Mouse (Mus musculus): Measurements from ENCODE around the gene Stox2. TPM values are rescaled to one million over a fixed set of nuclear protein-coding genes. Genes with fewer than 3 reads are reported as not detected.

Stox2 gene
- polyA plus RNA-seq, 1 experiment from 2014 or later: 35.7 TPM

DNA sequence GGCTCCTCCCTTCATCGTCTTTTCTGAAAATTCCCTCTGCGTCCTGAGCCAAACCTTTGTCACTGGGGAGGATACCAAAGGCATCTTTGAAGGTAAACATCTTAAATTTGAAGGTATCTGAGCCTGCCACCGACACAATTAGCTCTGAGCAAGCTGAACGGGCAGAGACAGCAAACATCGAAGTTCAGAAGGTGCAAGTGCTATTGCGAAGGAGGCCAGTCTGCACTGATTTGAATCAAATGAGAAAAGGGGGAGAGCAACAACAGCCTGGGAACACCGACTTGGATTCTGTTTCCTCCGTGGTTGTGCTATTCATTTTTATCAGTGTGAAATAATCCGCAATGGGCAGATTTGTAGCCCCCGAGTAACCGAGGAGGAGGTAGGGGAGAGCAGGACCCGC lies 202.5 kb downstream of the Stox2 start:
- H3K9me3 ChIP-seq: no peaks in the 10 kb centered on the region
- no peak overlapping the region for H3K4me3 ChIP-seq
- H3K36me3 ChIP-seq: no peaks in the 10 kb centered on the region
- WGBS: 46% methylated on average over 12 of the region's 12 CpGs
- no peaks in the 10 kb centered on the region for H3K27me3 ChIP-seq (replicated peaks)
- peaks cover 56% of the 10 kb centered on the region for H3K4me1 ChIP-seq
- no peak overlapping the region for H3K9ac ChIP-seq
- peak overlapping the region; percentile 64 for H3K27ac ChIP-seq
- H3K4me2 ChIP-seq (replicated peaks): peak overlapping the region; percentile 54
- no peak for ATAC-seq (ENCODE audit: low FRiP score, low read depth)

DNA sequence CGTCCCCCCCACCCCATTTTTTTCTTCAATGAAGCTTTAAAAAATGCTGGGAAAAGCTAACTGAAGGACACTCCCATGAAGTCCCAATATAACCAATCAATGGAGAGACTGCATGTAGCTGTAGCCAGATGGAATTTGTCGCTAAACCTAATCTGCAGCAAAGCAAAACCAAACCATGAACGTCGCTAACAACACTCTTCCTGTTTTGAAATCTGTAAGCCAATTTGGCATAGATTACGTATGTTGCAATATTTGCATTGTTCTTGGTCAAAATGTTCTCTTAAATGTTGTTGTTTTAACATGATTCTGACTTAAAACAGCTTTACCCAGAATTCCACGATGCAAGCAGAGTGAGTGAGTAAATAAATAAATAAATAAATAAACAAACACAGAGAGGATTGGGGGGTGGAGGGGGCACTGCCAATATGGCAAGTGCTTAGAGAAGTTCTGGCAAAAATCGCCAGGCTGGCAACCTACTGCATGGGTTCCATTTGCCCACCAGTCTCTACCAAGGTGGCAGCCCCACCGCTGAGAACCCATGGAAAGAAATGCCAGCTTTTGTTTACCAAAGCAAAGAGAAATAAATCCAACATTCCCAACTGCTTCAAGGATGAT lies 203.0 kb downstream of the Stox2 start:
- 28% methylated on average over 8 of the region's 8 CpGs for WGBS
- H3K4me3 ChIP-seq: no peak overlapping the region
- H3K4me1 ChIP-seq: peaks cover 53% of the 10 kb centered on the region

DNA sequence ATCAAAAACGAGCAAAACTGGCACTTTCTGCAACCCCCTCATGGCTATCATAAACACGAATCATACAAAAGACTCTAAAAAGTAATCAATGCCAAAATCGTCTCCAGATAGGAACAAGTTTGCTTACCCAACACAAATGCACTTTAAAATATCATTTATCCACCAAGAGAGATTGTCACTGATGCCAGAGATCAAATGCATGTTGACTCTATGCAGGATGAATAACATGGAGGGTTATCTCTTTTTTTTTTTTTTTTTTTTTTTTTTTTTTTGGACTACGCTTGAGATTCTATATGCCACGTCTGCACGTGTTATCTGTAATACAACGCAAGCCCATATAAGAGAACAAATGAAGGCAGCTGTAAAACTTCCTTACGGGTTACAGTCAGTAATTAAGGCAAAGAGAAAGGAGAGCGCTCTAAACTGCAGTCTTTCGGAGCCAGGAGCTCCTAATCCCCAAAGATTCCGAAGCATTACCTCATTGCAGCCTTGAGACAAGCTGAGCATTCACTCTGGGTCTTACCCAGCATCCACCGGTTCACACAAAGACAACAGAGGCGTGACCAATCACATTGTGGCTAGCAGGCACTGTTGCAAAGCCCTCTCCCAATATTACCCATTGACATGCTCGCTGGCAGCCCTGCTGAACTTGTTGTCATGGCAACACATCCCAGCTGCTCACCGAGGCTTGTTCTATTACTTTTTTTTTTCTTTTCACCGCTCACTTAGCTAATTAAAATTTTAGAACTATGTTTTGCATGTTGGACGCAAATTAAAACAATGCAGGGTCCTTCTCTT lies 203.8 kb downstream of the Stox2 start:
- Histone ChIP-seq H3K9me3 (no peaks in the 10 kb centered on the region), H3K4me2 (replicated peaks) (peak overlapping the region; percentile 54), H3K4me3 (peak overlapping the region; percentile 12; the same call in 1 of the 2 replicates), H3K27me3 (replicated peaks) (no peaks in the 10 kb centered on the region), H3K36me3 (no peaks in the 10 kb centered on the region), H3K4me1 (peaks cover 53% of the 10 kb centered on the region), H3K27ac (peak overlapping the region; percentile 75; the same call in 1 of the 2 replicates), H3K9ac (peak overlapping the region; percentile 40; the same call in 1 of the 2 replicates)
- peak; percentile 97 for ATAC-seq (ENCODE audit: low FRiP score, low read depth)
- WGBS: 12% methylated on average over 17 of the region's 17 CpGs

More for the DNA sequence above, 203.0 kb downstream of the Stox2 start:
- H3K9me3 ChIP-seq: no peaks in the 10 kb centered on the region
- H3K27ac ChIP-seq: peak overlapping the region; percentile 64
- H3K9ac ChIP-seq: no peak overlapping the region
- H3K36me3 ChIP-seq: no peaks in the 10 kb centered on the region
- peak; percentile 78 for ATAC-seq (ENCODE audit: low FRiP score, low read depth)
- H3K27me3 ChIP-seq (replicated peaks): no peaks in the 10 kb centered on the region
- H3K4me2 ChIP-seq (replicated peaks): peak overlapping the region; percentile 54

DNA sequence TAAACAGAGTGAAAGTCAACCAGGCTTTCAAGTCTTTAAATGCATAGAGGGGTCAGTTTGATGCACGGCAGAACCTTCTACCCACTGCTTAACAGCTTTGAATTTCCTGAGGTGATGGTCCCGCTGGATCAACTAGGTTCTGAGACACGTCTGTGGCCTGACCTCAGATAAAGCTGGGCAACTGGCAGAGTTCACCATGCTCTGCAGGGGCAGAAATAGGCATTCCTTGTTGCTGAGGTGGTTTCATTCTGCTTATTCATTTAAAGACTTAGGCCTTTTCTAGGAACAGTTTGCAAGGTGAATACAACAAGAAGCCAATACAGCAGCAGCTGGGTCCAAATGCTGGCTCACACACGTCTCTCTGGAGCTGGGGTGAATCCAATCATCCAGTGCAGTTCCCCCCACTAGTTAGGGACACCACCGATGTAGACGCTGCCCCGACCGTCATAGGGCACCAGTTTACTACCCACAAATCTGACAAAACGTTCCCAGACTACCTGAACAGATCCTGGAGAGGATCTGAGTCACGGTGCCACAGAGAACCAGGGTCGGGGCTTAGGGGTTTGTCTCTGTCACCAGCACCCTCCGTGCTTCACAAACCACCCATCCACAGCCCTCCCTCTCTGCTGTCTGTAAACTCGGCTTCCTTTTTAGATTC lies 204.6 kb downstream of the Stox2 start:
- Histone ChIP-seq H3K4me2 (replicated peaks) (peak overlapping the region; percentile 54), H3K9ac (peak overlapping the region; percentile 40), H3K4me1 (peaks cover 53% of the 10 kb centered on the region), H3K27me3 (replicated peaks) (no peaks in the 10 kb centered on the region), H3K4me3 (peak overlapping the region; percentile 15; the same call in 1 of the 2 replicates), H3K27ac (peak overlapping the region; percentile 75), H3K36me3 (no peaks in the 10 kb centered on the region), H3K9me3 (no peaks in the 10 kb centered on the region)
- ATAC-seq (ENCODE audit: low FRiP score, low read depth): peak; percentile 9; the same call in 1 of the 2 replicates
- WGBS: 32% methylated on average over 13 of the region's 13 CpGs

DNA sequence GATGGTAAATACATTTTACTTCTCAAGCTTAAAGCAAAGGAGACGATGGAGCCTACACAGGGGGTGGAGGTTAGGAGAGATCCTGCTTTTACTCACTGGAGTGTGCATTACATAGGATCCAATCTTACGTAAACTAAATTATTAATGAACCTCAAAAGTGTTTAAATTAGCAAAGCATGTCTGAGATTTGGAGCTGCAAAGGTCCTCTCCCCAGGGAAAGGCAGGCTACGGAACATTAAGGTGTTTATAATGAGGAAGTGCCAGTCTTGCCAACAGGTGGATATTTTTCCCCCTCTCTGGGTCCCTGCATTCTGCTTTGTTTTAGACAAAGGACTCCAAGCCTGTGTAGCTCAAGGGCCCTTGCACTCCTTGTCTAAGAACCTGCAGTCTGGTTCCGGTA lies 205.3 kb downstream of the Stox2 start:
- peak overlapping the region; percentile 54 for H3K4me2 ChIP-seq (replicated peaks)
- no peaks in the 10 kb centered on the region for H3K27me3 ChIP-seq (replicated peaks)
- WGBS: 43% methylated on average over 4 of the region's 4 CpGs
- no peak for ATAC-seq (ENCODE audit: low FRiP score, low read depth)
- H3K4me3 ChIP-seq: no peak overlapping the region
- no peaks in the 10 kb centered on the region for H3K36me3 ChIP-seq
- H3K27ac ChIP-seq: no peak overlapping the region
- no peaks in the 10 kb centered on the region for H3K9me3 ChIP-seq
- H3K4me1 ChIP-seq: peaks cover 53% of the 10 kb centered on the region
- H3K9ac ChIP-seq: no peak overlapping the region

DNA sequence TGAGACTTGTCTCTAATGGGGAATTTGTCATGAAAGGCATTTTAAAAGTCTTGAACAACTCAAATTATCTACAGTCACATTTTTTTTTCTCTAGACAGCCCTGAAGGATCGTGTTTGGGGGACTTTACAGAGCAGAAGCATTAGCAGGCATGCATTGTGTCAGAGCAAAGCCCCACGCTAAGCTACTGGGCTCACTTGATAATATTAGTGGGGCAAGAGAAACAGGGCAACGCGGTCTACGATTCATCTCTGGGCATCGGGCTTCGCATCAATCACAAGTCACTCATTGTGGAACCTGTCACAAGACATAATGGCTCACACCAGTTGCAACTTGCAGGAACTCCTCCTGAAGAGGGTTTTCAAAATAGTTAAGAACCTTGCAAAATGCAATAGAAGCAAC lies 205.9 kb downstream of the Stox2 start:
- no peak for ATAC-seq (ENCODE audit: low FRiP score, low read depth)
- no peak overlapping the region for H3K4me3 ChIP-seq
- H3K9ac ChIP-seq: no peak overlapping the region
- no peaks in the 10 kb centered on the region for H3K9me3 ChIP-seq
- peak overlapping the region; percentile 54 for H3K4me2 ChIP-seq (replicated peaks)
- H3K4me1 ChIP-seq: peaks cover 49% of the 10 kb centered on the region
- no peak overlapping the region for H3K27ac ChIP-seq
- H3K27me3 ChIP-seq (replicated peaks): no peaks in the 10 kb centered on the region
- no peaks in the 10 kb centered on the region for H3K36me3 ChIP-seq
- 23% methylated on average over 7 of the region's 7 CpGs for WGBS

DNA sequence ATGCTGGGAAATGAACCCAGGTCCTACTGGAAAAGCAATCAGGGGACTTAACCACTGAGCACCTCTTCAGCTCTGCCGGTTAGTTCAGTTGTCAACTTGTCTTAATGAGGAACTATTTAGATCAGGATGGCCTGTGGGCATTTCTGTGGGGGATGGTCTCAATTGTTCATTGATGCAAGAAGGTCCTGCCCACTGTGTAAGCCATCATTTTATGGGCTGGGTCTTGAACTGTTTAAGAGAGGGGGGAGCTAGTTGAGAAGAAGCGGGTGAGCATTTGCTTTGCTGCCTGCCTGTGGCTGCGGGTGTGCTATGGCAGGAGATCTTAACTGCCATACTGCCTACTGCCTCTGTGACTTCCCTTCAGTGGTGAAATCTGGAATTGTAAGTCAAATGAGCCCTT lies 214.1 kb downstream of the Stox2 start:
- H3K9me3 ChIP-seq: no peaks in the 10 kb centered on the region
- H3K36me3 ChIP-seq: no peaks in the 10 kb centered on the region
- H3K4me2 ChIP-seq (replicated peaks): no peak overlapping the region
- no peak overlapping the region for H3K27ac ChIP-seq
- no peak overlapping the region for H3K9ac ChIP-seq
- ATAC-seq (ENCODE audit: low FRiP score, low read depth): no peak
- H3K4me1 ChIP-seq: peaks cover 22% of the 10 kb centered on the region
- no peak overlapping the region for H3K4me3 ChIP-seq
- H3K27me3 ChIP-seq (replicated peaks): no peaks in the 10 kb centered on the region
- 51% methylated on average over 3 of the region's 3 CpGs for WGBS

DNA sequence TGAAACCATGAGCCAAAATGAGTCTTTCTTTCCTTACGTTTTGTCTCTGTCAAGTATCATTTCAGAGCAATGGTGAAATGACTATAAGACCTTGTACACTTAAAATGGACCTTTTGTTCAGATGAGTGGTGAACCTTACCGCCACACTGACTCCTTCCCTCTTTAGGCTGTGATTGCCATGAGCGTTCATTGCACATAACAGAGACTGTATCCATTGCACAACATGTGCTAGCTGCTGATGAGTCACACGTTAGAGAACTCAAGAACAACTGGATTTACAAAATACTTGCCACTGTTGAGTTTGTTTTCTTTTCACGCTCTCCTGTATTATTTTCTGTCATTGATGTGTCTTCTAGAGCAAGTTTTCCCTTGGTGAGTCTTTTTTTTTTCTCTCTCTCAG lies 216.1 kb downstream of the Stox2 start:
- no peak overlapping the region for H3K4me2 ChIP-seq (replicated peaks)
- H3K27me3 ChIP-seq (replicated peaks): no peaks in the 10 kb centered on the region
- H3K4me3 ChIP-seq: no peak overlapping the region
- no peak for ATAC-seq (ENCODE audit: low FRiP score, low read depth)
- no peak overlapping the region for H3K27ac ChIP-seq
- H3K9ac ChIP-seq: no peak overlapping the region
- 93% methylated on average over 5 of the region's 5 CpGs for WGBS
- peaks cover 22% of the 10 kb centered on the region for H3K4me1 ChIP-seq
- H3K36me3 ChIP-seq: no peaks in the 10 kb centered on the region
- H3K9me3 ChIP-seq: no peaks in the 10 kb centered on the region

DNA sequence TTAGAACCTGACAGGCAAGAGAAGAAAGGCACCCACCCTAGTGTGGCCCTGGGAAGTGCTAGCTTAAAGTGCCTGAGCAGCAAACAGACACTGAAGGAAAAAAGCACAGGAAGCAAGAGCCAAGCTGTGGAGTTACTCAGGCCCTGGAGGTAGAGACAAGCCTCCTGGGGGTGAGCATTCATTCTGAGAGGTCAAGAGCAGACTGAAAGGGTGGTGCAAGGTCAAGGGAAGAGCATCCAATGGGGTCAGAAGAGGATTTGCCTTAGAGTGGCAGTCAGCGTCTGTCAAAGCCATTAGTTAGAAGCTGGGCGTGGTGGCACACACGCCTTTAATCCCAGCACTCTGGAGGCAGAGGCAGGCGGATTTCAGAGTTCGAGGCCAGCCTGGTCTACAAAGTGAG lies 224.3 kb downstream of the Stox2 start:
- no peaks in the 10 kb centered on the region for H3K36me3 ChIP-seq
- no peak overlapping the region for H3K9ac ChIP-seq
- ATAC-seq (ENCODE audit: low FRiP score, low read depth): no peak
- no peaks in the 10 kb centered on the region for H3K9me3 ChIP-seq
- peaks cover 44% of the 10 kb centered on the region for H3K4me1 ChIP-seq
- H3K27me3 ChIP-seq (replicated peaks): no peaks in the 10 kb centered on the region
- H3K4me2 ChIP-seq (replicated peaks): no peak overlapping the region
- H3K27ac ChIP-seq: no peak overlapping the region
- 69% methylated on average over 5 of the region's 5 CpGs for WGBS
- H3K4me3 ChIP-seq: no peak overlapping the region

DNA sequence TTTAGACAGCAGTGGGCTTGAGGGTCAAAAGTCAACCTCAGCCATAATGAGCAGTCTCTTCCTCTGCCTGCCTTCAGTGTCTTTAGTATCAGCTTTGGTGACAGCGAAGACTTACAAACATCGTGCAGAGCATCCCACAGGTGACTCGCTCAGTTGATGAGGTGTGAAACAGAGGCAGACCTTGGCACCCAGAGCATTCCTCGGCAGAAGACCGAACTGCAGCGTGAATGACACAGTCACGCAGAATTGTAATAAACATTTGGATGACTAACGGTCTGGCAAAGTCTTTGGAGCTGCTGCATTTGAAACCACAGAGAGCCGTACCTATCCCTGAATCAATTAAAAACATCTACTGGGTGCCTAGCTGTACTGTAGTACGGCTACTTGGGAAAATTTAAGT lies 225.0 kb downstream of the Stox2 start:
- Histone ChIP-seq H3K9me3 (no peaks in the 10 kb centered on the region), H3K27me3 (replicated peaks) (no peaks in the 10 kb centered on the region), H3K9ac (no peak overlapping the region), H3K4me1 (peaks cover 48% of the 10 kb centered on the region), H3K4me3 (no peak overlapping the region), H3K27ac (no peak overlapping the region), H3K4me2 (replicated peaks) (no peak overlapping the region), H3K36me3 (no peaks in the 10 kb centered on the region)
- ATAC-seq (ENCODE audit: low FRiP score, low read depth): no peak
- WGBS: 62% methylated on average over 10 of the region's 10 CpGs

DNA sequence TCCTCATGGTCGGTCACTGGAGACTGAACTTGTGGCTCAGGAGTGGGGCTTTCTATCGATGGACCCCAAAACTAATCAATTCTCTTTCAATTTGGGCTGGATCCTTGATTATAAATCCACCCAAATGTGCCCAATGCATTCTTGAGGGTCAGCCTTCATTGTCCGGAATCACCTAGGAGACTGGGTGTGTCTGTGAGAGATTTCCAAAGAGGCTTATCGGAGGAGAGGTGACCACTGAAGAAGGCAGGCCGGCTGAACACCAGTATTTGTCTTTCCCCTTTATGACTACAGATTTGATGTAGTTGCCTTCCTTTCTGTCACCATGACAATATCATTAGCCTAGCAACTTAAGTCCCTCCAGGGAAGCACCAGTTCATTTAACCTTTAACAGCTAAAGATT lies 225.8 kb downstream of the Stox2 start:
- Histone ChIP-seq H3K9me3 (no peaks in the 10 kb centered on the region), H3K36me3 (no peaks in the 10 kb centered on the region), H3K9ac (no peak overlapping the region), H3K4me1 (peaks cover 49% of the 10 kb centered on the region), H3K27me3 (replicated peaks) (no peaks in the 10 kb centered on the region), H3K27ac (no peak overlapping the region), H3K4me2 (replicated peaks) (no peak overlapping the region), H3K4me3 (no peak overlapping the region)
- ATAC-seq (ENCODE audit: low FRiP score, low read depth): no peak
- WGBS: 40% methylated on average over 5 of the region's 5 CpGs

DNA sequence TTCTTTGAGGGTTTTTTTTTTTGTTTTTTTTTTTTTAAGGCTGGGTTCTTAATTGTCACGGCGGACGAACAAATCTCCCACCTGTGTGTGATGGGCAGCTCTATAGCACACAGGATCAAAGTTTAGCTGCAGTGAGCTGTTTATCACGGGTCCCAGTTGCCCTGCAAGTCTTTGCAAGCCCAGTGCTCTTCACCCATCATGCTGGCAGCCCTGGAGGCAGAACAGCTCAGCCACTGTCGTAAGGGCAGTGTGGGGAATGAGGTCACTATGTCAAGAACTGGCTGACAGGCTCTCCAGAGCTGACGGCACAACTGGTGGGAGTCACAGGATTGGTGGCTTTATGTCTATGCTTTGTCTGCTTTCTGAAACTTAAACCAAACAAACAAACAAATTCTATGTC lies 227.6 kb downstream of the Stox2 start:
- 39% methylated on average over 6 of the region's 6 CpGs for WGBS
- Histone ChIP-seq H3K36me3 (no peaks in the 10 kb centered on the region), H3K4me1 (peaks cover 49% of the 10 kb centered on the region), H3K9ac (0 out of 2 replicates have a peak overlapping the region, but pooled peaks have one; percentile 21), H3K4me3 (no peak overlapping the region), H3K9me3 (no peaks in the 10 kb centered on the region), H3K27me3 (replicated peaks) (no peaks in the 10 kb centered on the region), H3K27ac (no peak overlapping the region), H3K4me2 (replicated peaks) (no peak overlapping the region)
- no peak for ATAC-seq (ENCODE audit: low FRiP score, low read depth)
